Mouse (Mus musculus) ES-E14 (cell line): ENCODE measurements around the gene Stard3.

Experiments used
- CHD2 ChIP-seq: IDR thresholded peaks from 2 replicates; pipeline ENCODE4 v1.6.1; 2014; ENCODE audit warnings: mild to moderate bottlenecking, low read depth, low read length, inconsistent platforms
- HCFC1 ChIP-seq: IDR thresholded peaks from 2 replicates; pipeline ENCODE4 v1.6.1; 2012; ENCODE audit warnings: low read length, inconsistent platforms, borderline replicate concordance; ENCODE audit not compliant: insufficient read depth
- MAFK ChIP-seq: IDR thresholded peaks from 2 replicates; pipeline ENCODE4 v1.6.1; 2014; ENCODE audit warnings: mild to moderate bottlenecking, low read depth, low read length, inconsistent platforms; ENCODE audit not compliant: insufficient read depth
- ZNF384 ChIP-seq: IDR thresholded peaks from 2 replicates; pipeline ENCODE4 v1.6.1; 2012; ENCODE audit warnings: low read depth, low read length, inconsistent platforms

DNA sequence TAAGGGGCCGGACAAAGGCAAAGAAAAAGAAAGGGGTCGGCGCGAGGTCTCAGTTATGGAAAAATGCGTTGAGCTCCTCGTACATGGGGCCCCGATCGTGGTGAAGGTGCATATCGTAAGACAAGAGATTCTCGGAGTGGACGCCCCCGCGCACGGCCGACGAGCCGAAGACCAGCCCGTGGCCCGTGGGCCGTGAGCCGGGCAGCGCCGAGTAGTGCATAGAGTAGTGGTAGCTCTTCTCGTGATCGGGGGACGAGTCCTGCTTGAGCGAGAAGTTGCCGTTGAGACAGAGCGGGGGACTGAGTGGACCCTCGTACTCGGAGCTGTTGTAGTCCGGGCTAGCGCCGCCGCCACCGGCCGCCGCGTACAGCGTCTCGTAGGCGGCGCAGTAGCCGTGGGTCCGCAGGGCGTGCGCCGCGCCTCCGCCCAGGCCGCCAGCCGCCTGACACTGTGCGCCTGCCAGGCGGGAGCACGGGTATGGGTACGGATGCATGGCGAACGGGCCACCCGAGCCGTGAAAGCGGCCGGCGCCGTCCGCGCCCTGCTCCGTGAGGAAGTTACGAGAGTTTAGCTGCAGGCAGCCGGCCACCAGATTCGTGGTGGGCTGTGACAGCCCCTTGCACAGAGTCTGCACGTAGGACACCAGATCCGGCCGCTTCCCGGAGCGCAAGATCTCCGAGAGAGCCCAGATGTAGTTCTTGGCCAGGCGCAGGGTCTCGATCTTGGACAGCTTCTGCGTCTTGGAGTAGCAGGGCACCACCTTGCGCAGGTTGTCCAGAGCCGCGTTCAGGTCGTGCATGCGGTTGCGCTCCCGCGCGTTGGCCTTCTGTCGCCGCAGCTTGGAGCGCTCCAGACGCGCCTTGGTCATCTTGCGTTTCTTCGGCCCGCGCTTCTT is 30.8 kb upstream of the Stard3 start:
- TF ChIP-seq HCFC1 (no peak), CHD2 (no peak), ZNF384 (no peak), MAFK (no peak)
